Mouse (Mus musculus): ENCODE data around the gene Lrrc72.
A peak's percentile ranks its signal among the peaks of the same experiment; 100 is the strongest.

Lrrc72 gene

GRCm38 (mm10) chr12:36187081-36187480 lies 66.1 kb downstream of the Lrrc72 start:
- DNase-seq: peak in 1 of 2 experiments; percentile 26

GRCm38 (mm10) chr12:36182570-36182969 lies 70.6 kb downstream of the Lrrc72 start:
- peak; percentile 10 to 33 for DNase-seq

GRCm38 (mm10) chr12:36177227-36177626 lies 76.0 kb downstream of the Lrrc72 start:
- no peak for DNase-seq

- no peak for DNase-seq
These were observed 87.9 kb downstream of the Lrrc72 start for GRCm38 (mm10) chr12:36165299-36165698.

- no peak for DNase-seq
These were observed 88.9 kb downstream of the Lrrc72 start for GRCm38 (mm10) chr12:36164126-36164791.
